Comparison of ENCODE assay signal across 7 mouse cellular contexts in the genomic region with DNA sequence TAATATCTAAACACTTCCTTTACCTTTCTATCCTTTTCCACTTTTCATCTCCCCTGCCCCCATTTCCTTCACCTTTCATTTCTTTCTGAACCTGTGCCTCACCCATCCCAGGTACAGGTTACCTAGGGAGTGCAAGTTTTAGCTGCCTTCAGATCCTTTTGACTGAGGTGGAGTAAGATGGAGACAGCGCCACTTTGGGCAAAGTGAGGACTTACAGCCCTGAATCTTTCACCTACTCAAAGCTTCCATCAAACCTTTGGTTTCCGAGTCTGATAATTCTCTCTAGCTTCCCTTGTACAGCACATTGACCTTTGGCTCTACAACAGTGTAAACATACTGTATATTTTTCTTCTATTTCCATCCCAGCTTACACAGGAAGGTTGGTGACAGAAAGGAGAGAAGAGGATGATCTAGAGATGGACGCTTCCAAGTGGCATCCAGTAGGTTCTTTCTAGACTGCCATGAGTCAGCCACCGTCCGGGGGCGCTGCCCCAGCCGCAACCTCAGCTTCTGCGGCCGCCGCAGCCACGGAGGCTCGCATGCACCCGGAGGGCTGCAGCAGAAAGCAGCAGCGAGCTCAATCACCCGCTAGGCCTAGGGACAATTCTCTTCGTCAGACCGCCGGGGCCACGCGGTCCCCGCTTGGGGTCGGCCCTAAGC. TPM values are rescaled to one million over a fixed set of nuclear protein-coding genes. Genes with fewer than 3 reads are reported as not detected.
A peak's percentile ranks its signal among the peaks of the same experiment; 100 is the strongest.
DNase-seq lines count a peak whose midpoint lies in the region; ATAC-seq lines count a peak whose summit lies in the region.

No protein-coding gene starts in this region.

- H3K4me1 ChIP-seq in lung, embryonic 15.5 days: peaks cover 7% of the 10 kb centered on the region
- H3K4me1 ChIP-seq in hindbrain, embryonic 14.5 days (replicated peaks; ENCODE audit: control insufficient read depth, insufficient read depth, low read length): peaks cover 30% of the 10 kb centered on the region
- H3K4me1 ChIP-seq in midbrain, embryonic 14.5 days (ENCODE audit: control insufficient read depth, insufficient read depth, low read length): peaks cover 30% of the 10 kb centered on the region

- WGBS in lung, embryonic 15.5 days: 1% methylated on average over 22 of the region's 22 CpGs
- whole genome bisulfite sequencing in hindbrain, embryonic 14.5 days: 2% methylated on average over 22 of the region's 22 CpGs
- 1% methylated on average over 22 of the region's 22 CpGs for WGBS in midbrain, embryonic 14.5 days

- no peak overlapping the region for H3K9ac ChIP-seq in lung, embryonic 15.5 days
- H3K9ac ChIP-seq in hindbrain, embryonic 14.5 days: peak overlapping the region; percentile 98
- H3K9ac ChIP-seq in midbrain, embryonic 14.5 days (replicated peaks; ENCODE audit: low read length): peak overlapping the region; percentile 92

- peak; percentile 67; the same call in 1 of the 2 replicates for ATAC-seq in lung, embryonic 15.5 days (ENCODE audit: borderline replicate concordance, extremely low read depth, low FRiP score, low TSS enrichment)
- no peak for ATAC-seq in hindbrain, embryonic 14.5 days (ENCODE audit: low FRiP score)
- ATAC-seq in midbrain, embryonic 14.5 days (ENCODE audit: low FRiP score, low TSS enrichment): peak; percentile 22; the same call in 1 of the 2 replicates

- no peaks in the 10 kb centered on the region for H3K9me3 ChIP-seq in lung, embryonic 15.5 days
- H3K9me3 ChIP-seq in hindbrain, embryonic 14.5 days (ENCODE audit: control insufficient read depth, low read length): no peaks in the 10 kb centered on the region
- H3K9me3 ChIP-seq in midbrain, embryonic 14.5 days (ENCODE audit: control insufficient read depth, low read length): no peaks in the 10 kb centered on the region

- H3K36me3 ChIP-seq in lung, embryonic 15.5 days: no peaks in the 10 kb centered on the region
- H3K36me3 ChIP-seq in hindbrain, embryonic 14.5 days (replicated peaks; ENCODE audit: control insufficient read depth, insufficient read depth): peaks cover 25% of the 10 kb centered on the region
- peaks cover 12% of the 10 kb centered on the region for H3K36me3 ChIP-seq in midbrain, embryonic 14.5 days (ENCODE audit: control insufficient read depth, insufficient read depth, low read length)

- H3K27ac ChIP-seq in lung, embryonic 15.5 days: no peak overlapping the region
- peak overlapping the region; percentile 91 for H3K27ac ChIP-seq in hindbrain, embryonic 14.5 days
- peak overlapping the region; percentile 96 for H3K27ac ChIP-seq in midbrain, embryonic 14.5 days (replicated peaks; ENCODE audit: low read depth, low read length)

- DNase-seq in lung, postnatal 4 days: no peak
- peak; percentile 76 to 83 for DNase-seq in cerebellum, postnatal 14 days
- peak; percentile 58 for DNase-seq in hindbrain, embryonic 14.5 days (ENCODE audit: low spot score)
- peak; percentile 71 for DNase-seq in midbrain, embryonic 14.5 days
- no peak for DNase-seq in spleen, postnatal 36 days (ENCODE audit: low spot score in 2 of 2)
- DNase-seq in yolk sac, embryonic 10.5 days (ENCODE audit: low spot score): no peak

- H3K4me3 ChIP-seq in lung, embryonic 15.5 days: peak overlapping the region; percentile 42
- peak overlapping the region; percentile 80 for H3K4me3 ChIP-seq in hindbrain, embryonic 14.5 days (replicated peaks; ENCODE audit: low read length)
- H3K4me3 ChIP-seq in midbrain, embryonic 14.5 days (replicated peaks; ENCODE audit: low read depth, low read length): peak overlapping the region; percentile 86

- H3K4me2 ChIP-seq in lung, embryonic 15.5 days: peak overlapping the region; percentile 91
- peak overlapping the region; percentile 88 for H3K4me2 ChIP-seq in hindbrain, embryonic 14.5 days (replicated peaks)
- peak overlapping the region; percentile 82 for H3K4me2 ChIP-seq in midbrain, embryonic 14.5 days (ENCODE audit: low read length)

- peaks cover 64% of the 10 kb centered on the region for H3K27me3 ChIP-seq in lung, embryonic 15.5 days
- H3K27me3 ChIP-seq in hindbrain, embryonic 14.5 days (ENCODE audit: control insufficient read depth, insufficient read depth, low read length): no peaks in the 10 kb centered on the region
- H3K27me3 ChIP-seq in midbrain, embryonic 14.5 days (ENCODE audit: control insufficient read depth, insufficient read depth, low read length): no peaks in the 10 kb centered on the region

RNA-seq across cellular contexts. Expression of a gene that starts 2.7 kb away (rescaled TPM):
- 0.23 and 0.49 TPM in 2 replicates for polyA plus RNA-seq in lung, embryonic 15.5 days (2015; fragmentation: Nextera tagmentation; extraction: Ambion mirVana)
- 92.8 and 94.7 TPM in 2 replicates for polyA plus RNA-seq in hindbrain, embryonic 14.5 days (2014; fragmentation: Nextera tagmentation; extraction: Ambion mirVana)
- 90.7 and 94.5 TPM in 2 replicates for polyA plus RNA-seq in midbrain, embryonic 14.5 days (2014; fragmentation: Nextera tagmentation; extraction: Ambion mirVana)

RNA-seq across cellular contexts. Expression of a gene that starts 52.4 kb away (rescaled TPM):
- 0.31 TPM in 1 of 2 replicates, not detected in the other for polyA plus RNA-seq in lung, embryonic 15.5 days (2015; fragmentation: Nextera tagmentation; extraction: Ambion mirVana)
- polyA plus RNA-seq in hindbrain, embryonic 14.5 days (2014; fragmentation: Nextera tagmentation; extraction: Ambion mirVana): 10.4 and 12.4 TPM in 2 replicates
- polyA plus RNA-seq in midbrain, embryonic 14.5 days (2014; fragmentation: Nextera tagmentation; extraction: Ambion mirVana): 12.0 and 14.2 TPM in 2 replicates

Comparison
In these comparisons a context has a peak if more than half of its experiments do, and no peak if none do; other contexts are left out.
1. DNase-seq: peak in cerebellum, postnatal 14 days (2 of 2), hindbrain, embryonic 14.5 days (single experiment) and midbrain, embryonic 14.5 days (single experiment); none in lung, postnatal 4 days (0 of 2), spleen, postnatal 36 days (0 of 2) and yolk sac, embryonic 10.5 days (single experiment).
2. RNA of a gene that starts 2.7 kb away (polyA plus RNA-seq): 92.8 to 94.7 TPM in hindbrain, embryonic 14.5 days and 90.7 to 94.5 TPM in midbrain, embryonic 14.5 days; 0.23 to 0.49 TPM in lung, embryonic 15.5 days; every median in the first group is over 10 times any median in the second.
3. Peak in every context shown above with its lines, with median percentiles within 50 percentile points of each other: H3K4me2 ChIP-seq and H3K4me3 ChIP-seq.